Mouse (Mus musculus): ENCODE results near the gene Gfy. TPM values are rescaled to one million over a fixed set of nuclear protein-coding genes. Genes with fewer than 3 reads are reported as not detected.

The Gfy gene
- polyA plus RNA-seq, 1 experiment from 2014 or later, result not detected

Small RNA genes within 50 kb of the gene (microRNA-seq; reads per million reads assigned to microRNA genes)
- gene Mir5121 (9.9 reads per million, percentile 33 among the genes with 10 or more reads in this experiment), gene Mir7055 (not detected)

Other genes starting within 250 kb of the Gfy start
- not detected in 2 replicates for gene Tsks, start 236.4 kb downstream of the Gfy start, polyA plus RNA-seq (2014; fragmentation: Nextera tagmentation; extraction: Ambion mirVana)
- 37.3 and 41.0 TPM in 2 replicates for gene Cpt1c, start 204.7 kb downstream of the Gfy start, polyA plus RNA-seq (2014; fragmentation: Nextera tagmentation; extraction: Ambion mirVana)
- 241 and 274 TPM in 2 replicates for gene Prmt1, start 193.0 kb downstream of the Gfy start, polyA plus RNA-seq (2014; fragmentation: Nextera tagmentation; extraction: Ambion mirVana)
- gene Irf3, start 181.9 kb downstream of the Gfy start, polyA plus RNA-seq (2014; fragmentation: Nextera tagmentation; extraction: Ambion mirVana), result 52.7 and 60.6 TPM in 2 replicates
- gene Bcl2l12, start 180.9 kb downstream of the Gfy start, polyA plus RNA-seq (2014; fragmentation: Nextera tagmentation; extraction: Ambion mirVana), result 20.0 and 23.4 TPM in 2 replicates
- 40.5 and 47.8 TPM in 2 replicates for gene Scaf1, start 163.2 kb downstream of the Gfy start, polyA plus RNA-seq (2014; fragmentation: Nextera tagmentation; extraction: Ambion mirVana)
- 11.4 and 14.7 TPM in 2 replicates for gene Rras, start 161.6 kb downstream of the Gfy start, polyA plus RNA-seq (2014; fragmentation: Nextera tagmentation; extraction: Ambion mirVana)
- gene Prr12, start 126.7 kb downstream of the Gfy start, polyA plus RNA-seq (2014; fragmentation: Nextera tagmentation; extraction: Ambion mirVana), result 13.6 and 16.0 TPM in 2 replicates
- 70.4 and 71.8 TPM in 2 replicates for gene Nosip, start 117.1 kb downstream of the Gfy start, polyA plus RNA-seq (2014; fragmentation: Nextera tagmentation; extraction: Ambion mirVana)
- gene Prrg2, start 116.9 kb downstream of the Gfy start, polyA plus RNA-seq (2014; fragmentation: Nextera tagmentation; extraction: Ambion mirVana), result 12.0 and 13.4 TPM in 2 replicates
- 67.4 and 73.9 TPM in 2 replicates for gene Rcn3, start 87.3 kb downstream of the Gfy start, polyA plus RNA-seq (2014; fragmentation: Nextera tagmentation; extraction: Ambion mirVana)
- gene Fcgrt, start 75.7 kb downstream of the Gfy start, polyA plus RNA-seq (2014; fragmentation: Nextera tagmentation; extraction: Ambion mirVana), result 20.3 and 26.9 TPM in 2 replicates
- gene Rps11, start 55.1 kb downstream of the Gfy start, polyA plus RNA-seq (2014; fragmentation: Nextera tagmentation; extraction: Ambion mirVana), result 981 and 1,280 TPM in 2 replicates
- 1,037 and 1,253 TPM in 2 replicates for gene Rpl13a, start 50.8 kb downstream of the Gfy start, polyA plus RNA-seq (2014; fragmentation: Nextera tagmentation; extraction: Ambion mirVana)
- gene Gm45713, start 43.3 kb downstream of the Gfy start, polyA plus RNA-seq (2014; fragmentation: Nextera tagmentation; extraction: Ambion mirVana), result 0.22 and 0.88 TPM in 2 replicates
- gene Flt3l, start 43.1 kb downstream of the Gfy start, polyA plus RNA-seq (2014; fragmentation: Nextera tagmentation; extraction: Ambion mirVana), result 0.61 and 1.3 TPM in 2 replicates
- 101 and 108 TPM in 2 replicates for gene Pih1d1, start 25.3 kb downstream of the Gfy start, polyA plus RNA-seq (2014; fragmentation: Nextera tagmentation; extraction: Ambion mirVana)
- 24.4 and 26.8 TPM in 2 replicates for gene Aldh16a1, start 25.0 kb downstream of the Gfy start, polyA plus RNA-seq (2014; fragmentation: Nextera tagmentation; extraction: Ambion mirVana)
- gene Slc17a7, start 15.6 kb downstream of the Gfy start, polyA plus RNA-seq (2014; fragmentation: Nextera tagmentation; extraction: Ambion mirVana), result 14.6 and 15.9 TPM in 2 replicates
- gene Pth2, start 1.4 kb upstream of the Gfy start, polyA plus RNA-seq (2014; fragmentation: Nextera tagmentation; extraction: Ambion mirVana), result not detected in 2 replicates
- 0.43 and 0.52 TPM in 2 replicates for gene Ccdc155, start 25.3 kb upstream of the Gfy start, polyA plus RNA-seq (2014; fragmentation: Nextera tagmentation; extraction: Ambion mirVana)
- 0.91 and 1.7 TPM in 2 replicates for gene Dkkl1, start 32.6 kb upstream of the Gfy start, polyA plus RNA-seq (2014; fragmentation: Nextera tagmentation; extraction: Ambion mirVana)
- 81.7 and 95.7 TPM in 2 replicates for gene Tead2, start 36.2 kb upstream of the Gfy start, polyA plus RNA-seq (2014; fragmentation: Nextera tagmentation; extraction: Ambion mirVana)
- gene Cd37, start 59.5 kb upstream of the Gfy start, polyA plus RNA-seq (2014; fragmentation: Nextera tagmentation; extraction: Ambion mirVana), result 0.99 and 1.4 TPM in 2 replicates
- 0.09 and 0.26 TPM in 2 replicates for gene Slc6a16, start 61.5 kb upstream of the Gfy start, polyA plus RNA-seq (2014; fragmentation: Nextera tagmentation; extraction: Ambion mirVana)
- not detected in 2 replicates for gene Slc6a21, start 97.9 kb upstream of the Gfy start, polyA plus RNA-seq (2014; fragmentation: Nextera tagmentation; extraction: Ambion mirVana)
- gene Trpm4, start 154.2 kb upstream of the Gfy start, polyA plus RNA-seq (2014; fragmentation: Nextera tagmentation; extraction: Ambion mirVana), result 6.5 and 9.8 TPM in 2 replicates
- 0.06 TPM in 1 of 2 replicates, not detected in the other for gene Hrc, start 155.7 kb upstream of the Gfy start, polyA plus RNA-seq (2014; fragmentation: Nextera tagmentation; extraction: Ambion mirVana)
- gene Ppfia3, start 187.4 kb upstream of the Gfy start, polyA plus RNA-seq (2014; fragmentation: Nextera tagmentation; extraction: Ambion mirVana), result 10.7 and 17.3 TPM in 2 replicates
- 6.2 and 11.0 TPM in 2 replicates for gene Lin7b, start 191.0 kb upstream of the Gfy start, polyA plus RNA-seq (2014; fragmentation: Nextera tagmentation; extraction: Ambion mirVana)
- gene Snrnp70, start 216.2 kb upstream of the Gfy start, polyA plus RNA-seq (2014; fragmentation: Nextera tagmentation; extraction: Ambion mirVana), result 95.7 and 99.4 TPM in 2 replicates
- not detected in 2 replicates for gene Kcna7, start 226.1 kb upstream of the Gfy start, polyA plus RNA-seq (2014; fragmentation: Nextera tagmentation; extraction: Ambion mirVana)
- 0.22 TPM in 1 of 2 replicates, not detected in the other for gene Ntf5, start 234.1 kb upstream of the Gfy start, polyA plus RNA-seq (2014; fragmentation: Nextera tagmentation; extraction: Ambion mirVana)
- gene Lhb, start 241.3 kb upstream of the Gfy start, polyA plus RNA-seq (2014; fragmentation: Nextera tagmentation; extraction: Ambion mirVana), result 0.46 TPM in 1 of 2 replicates, not detected in the other